Mouse (Mus musculus) thymus, postnatal 25 days (tissue): ENCODE measurements at regions not wholly inside any gene's neighbourhood (a gene's known extent, or its start where the extent isn't known, plus 50 kb on each side); places are given as distances from the start of the nearest gene placed in this dataset.

Experiments
- DNase-seq: peaks from one replicate; pipeline ENCODE4 v3.0.0; 2022

DNA sequence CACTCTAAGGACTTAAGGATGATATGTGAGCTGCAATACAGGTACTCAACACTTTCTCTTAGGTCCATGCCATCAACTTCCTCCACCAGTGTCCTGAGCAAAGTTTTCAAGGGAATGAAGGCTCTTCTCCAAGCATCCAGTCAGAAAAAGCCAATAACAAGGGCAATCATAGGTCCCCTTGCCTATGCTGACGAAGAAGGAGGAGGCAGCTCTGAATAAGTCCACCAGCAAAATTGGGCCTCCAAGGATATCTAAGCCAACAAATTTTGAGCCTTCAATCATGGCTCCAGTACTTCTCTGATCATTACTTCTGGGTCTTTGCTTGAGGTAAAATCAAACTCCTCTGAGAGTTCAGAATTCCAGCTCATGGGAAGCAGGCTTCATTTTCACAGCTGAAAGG lies 293.1 kb downstream of the Snurf start:
- DNase-seq = peak; percentile 1
